Mouse (Mus musculus) limb, embryonic 11.5 days (tissue): ENCODE data around the gene Arnt. TPM values are rescaled to one million over a fixed set of nuclear protein-coding genes. Genes with fewer than 3 reads are reported as not detected.

Experiments
- ATAC-seq: fragments of 200-750 bp; cut with Nextera tagmentation; 2 replicates; pipeline ENCODE4 v1.8.0; 2017; ENCODE audit warnings: low read depth; ENCODE audit not compliant: insufficient number of reproducible peaks, low FRiP score, low TSS enrichment
- DNase-seq: peaks from one replicate; pipeline ENCODE4 v3.0.0-alpha.2; 2015; ENCODE audit warnings: low spot score
- H3K27ac ChIP-seq: fragments of 300-500 bp; sonication (generic); replicated peaks from 2 replicates; pipeline ENCODE4 v1.5.1; 2014; ENCODE audit warnings: low read depth, mild to moderate bottlenecking, low read length
- H3K27me3 ChIP-seq: fragments of 300-500 bp; sonication (generic); 2 replicates; pipeline ENCODE4 v1.6.1; 2014; ENCODE audit warnings: mild to moderate bottlenecking, low read length, mixed read lengths; ENCODE audit not compliant: control insufficient read depth, insufficient read depth
- H3K36me3 ChIP-seq: fragments of 300-500 bp; sonication (generic); 2 replicates; pipeline ENCODE4 v1.6.1; 2014; ENCODE audit warnings: mild to moderate bottlenecking, low read length, moderate library complexity, mixed read lengths; ENCODE audit not compliant: control insufficient read depth, insufficient read depth
- H3K4me1 ChIP-seq: fragments of 300-500 bp; sonication (generic); 2 replicates; pipeline ENCODE4 v1.6.1; 2014; ENCODE audit warnings: low read length, mixed read lengths; ENCODE audit not compliant: control insufficient read depth, insufficient read depth
- H3K4me2 ChIP-seq: fragments of 300-500 bp; sonication (generic); 2 replicates; pipeline ENCODE4 v1.6.1; 2014; ENCODE audit warnings: low read depth, mild to moderate bottlenecking, moderate library complexity; ENCODE audit not compliant: severe bottlenecking
- H3K4me3 ChIP-seq: fragments of 300-500 bp; sonication (generic); 2 replicates; pipeline ENCODE4 v1.5.1; 2014; ENCODE audit warnings: low read depth, low read length
- H3K9ac ChIP-seq: fragments of 300-500 bp; sonication (generic); 2 replicates; pipeline ENCODE4 v1.6.1; 2014; ENCODE audit warnings: mild to moderate bottlenecking, low read length
- H3K9me3 ChIP-seq: fragments of 300-500 bp; sonication (generic); 2 replicates; pipeline ENCODE4 v1.6.1; 2016; ENCODE audit warnings: low read length; ENCODE audit not compliant: control insufficient read depth
- WGBS: fragments of 180-500 bp; shearing (Covaris S2); extraction: QIAGEN DNeasy Blood & Tissue Kit; methylation state at CpG from one replicate; pipeline ENCODE4 v1.1.7; 2014; 5-methylcytosine and 5-hydroxymethylcytosine counted together
- polyA plus RNA-seq: library from polyadenylated mRNA; unstranded; fragments of >200 nt; fragmentation: Nextera tagmentation; extraction: Ambion mirVana; gene quantifications from 2 replicates; pipeline ENCODE4 v1.2.1, GENCODE M21; 2014

Gene Arnt
- polyA plus RNA-seq, 1 experiment from 2014 or later: 32.0 TPM

DNA sequence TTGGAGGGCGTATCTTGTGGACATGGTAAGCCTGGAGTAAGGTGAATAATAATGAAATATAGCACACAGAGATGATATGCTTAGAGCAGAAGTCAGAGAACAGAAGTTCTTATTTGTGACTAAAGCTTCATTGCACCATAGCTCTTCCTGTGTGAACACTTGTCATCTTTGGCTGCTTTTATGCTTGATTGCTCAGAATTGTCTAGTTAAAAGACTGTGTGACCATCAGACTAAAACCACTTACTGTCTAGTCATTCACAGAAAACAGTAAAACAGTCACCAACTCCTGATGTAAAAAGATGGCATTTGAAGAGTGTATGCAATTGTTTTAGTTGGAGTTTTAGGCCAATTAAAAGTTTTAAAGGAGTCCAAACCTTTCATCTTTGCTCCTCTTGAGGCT is 44.8 kb downstream of the Arnt start:
- no peak overlapping the region for H3K27ac ChIP-seq
- no peak for DNase-seq
- H3K4me1 ChIP-seq: no peaks in the 10 kb centered on the region
- 100% methylated on average over 1 of the region's 1 CpGs for WGBS
- no peaks in the 10 kb centered on the region for H3K9me3 ChIP-seq
- no peaks in the 10 kb centered on the region for H3K27me3 ChIP-seq
- no peak for ATAC-seq
- H3K36me3 ChIP-seq: peaks cover 4% of the 10 kb centered on the region
- no peak overlapping the region for H3K4me3 ChIP-seq
- H3K4me2 ChIP-seq: no peak overlapping the region
- H3K9ac ChIP-seq: no peak overlapping the region

DNA sequence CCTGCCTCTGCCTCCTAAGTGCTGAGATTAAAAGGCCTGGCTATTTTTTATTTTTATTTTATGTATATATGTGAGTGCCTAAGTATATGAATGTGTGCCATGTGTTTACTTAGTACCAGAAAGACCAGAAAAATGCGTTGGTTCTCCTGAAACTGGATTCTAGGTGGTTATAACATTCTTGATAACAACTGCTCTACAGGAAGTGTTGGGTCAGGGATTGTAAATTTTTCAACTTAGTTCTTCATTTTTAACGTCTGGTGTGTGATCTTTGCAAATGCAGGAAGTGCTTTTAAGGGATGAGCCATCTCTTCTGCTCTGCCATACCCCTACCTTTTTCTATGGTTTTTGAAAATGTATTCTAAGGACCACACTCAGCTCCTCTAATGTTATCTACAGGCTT is 52.2 kb downstream of the Arnt start:
- no peak for DNase-seq
- Histone ChIP-seq H3K9me3 (no peaks in the 10 kb centered on the region), H3K36me3 (peaks cover 12% of the 10 kb centered on the region), H3K27me3 (no peaks in the 10 kb centered on the region), H3K4me1 (no peaks in the 10 kb centered on the region), H3K9ac (no peak overlapping the region), H3K27ac (no peak overlapping the region), H3K4me2 (no peak overlapping the region), H3K4me3 (no peak overlapping the region)
- 85% methylated on average over 2 of the region's 2 CpGs for WGBS
- no peak for ATAC-seq

DNA sequence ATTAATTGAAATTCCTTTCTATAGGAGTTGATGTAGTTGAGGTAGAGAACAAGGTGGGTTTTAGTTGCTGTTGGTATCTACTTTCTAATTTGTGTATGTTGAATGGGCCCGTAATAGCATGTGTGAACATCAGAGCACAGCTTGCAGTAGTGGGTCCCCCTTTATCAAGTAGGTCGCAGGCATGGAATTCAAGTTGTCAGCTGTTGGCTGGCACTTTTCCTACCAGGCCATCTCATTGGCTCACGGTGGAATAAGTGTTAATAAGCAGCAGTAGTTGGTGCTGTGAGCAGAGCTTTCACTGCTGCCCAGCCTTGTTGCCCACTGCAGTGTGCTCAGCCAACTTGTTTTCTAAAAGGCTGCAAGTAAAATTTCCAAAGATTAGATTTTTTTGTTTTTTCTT is 54.5 kb downstream of the Arnt start:
- DNase-seq (no peak), ATAC-seq (no peak)
- Histone ChIP-seq H3K27ac (no peak overlapping the region), H3K4me2 (no peak overlapping the region), H3K9me3 (no peaks in the 10 kb centered on the region), H3K9ac (no peak overlapping the region), H3K4me1 (no peaks in the 10 kb centered on the region), H3K36me3 (peaks cover 14% of the 10 kb centered on the region), H3K27me3 (no peaks in the 10 kb centered on the region), H3K4me3 (no peak overlapping the region)
- 81% methylated on average over 3 of the region's 3 CpGs for WGBS

- Histone ChIP-seq H3K27ac (no peak overlapping the region), H3K9me3 (no peaks in the 10 kb centered on the region), H3K4me1 (no peaks in the 10 kb centered on the region), H3K9ac (no peak overlapping the region), H3K27me3 (no peaks in the 10 kb centered on the region), H3K4me2 (no peak overlapping the region), H3K36me3 (peaks cover 19% of the 10 kb centered on the region), H3K4me3 (no peak overlapping the region)
- WGBS: 95% methylated on average over 2 of the region's 2 CpGs
- no peak for ATAC-seq
- no peak for DNase-seq
Observed at GRCm38 (mm10) chr3:95490238-95490637, 56.0 kb downstream of the Arnt start.

DNA sequence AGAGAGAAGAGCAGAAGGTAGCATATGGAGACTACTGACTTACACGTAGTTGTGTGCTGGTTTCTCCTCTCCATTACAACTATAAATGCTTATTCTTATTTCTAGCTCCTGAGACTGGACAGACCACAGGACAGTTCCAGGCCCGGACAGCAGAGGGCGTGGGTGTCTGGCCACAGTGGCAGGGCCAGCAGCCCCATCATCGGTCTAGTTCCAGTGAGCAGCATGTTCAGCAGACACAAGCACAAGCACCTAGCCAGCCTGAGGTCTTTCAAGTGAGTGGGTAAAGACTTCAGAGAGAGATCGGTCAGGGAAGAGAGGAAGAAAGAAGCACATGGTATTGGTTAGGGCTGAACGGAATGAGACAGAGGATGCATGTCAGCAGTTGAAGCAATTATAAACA is 60.2 kb downstream of the Arnt start:
- Histone ChIP-seq H3K4me3 (no peak overlapping the region), H3K9ac (no peak overlapping the region), H3K9me3 (no peaks in the 10 kb centered on the region), H3K4me2 (no peak overlapping the region), H3K27me3 (no peaks in the 10 kb centered on the region), H3K36me3 (peaks cover 21% of the 10 kb centered on the region), H3K27ac (no peak overlapping the region; the same call in 1 of the 2 replicates), H3K4me1 (no peaks in the 10 kb centered on the region)
- peak; percentile 82 for DNase-seq
- 0 out of 2 replicates have a peak, but pooled peaks have one; percentile 26 for ATAC-seq
- WGBS: 37% methylated on average over 6 of the region's 6 CpGs

GRCm38 (mm10) chr3:95498229-95498628 is 64.0 kb downstream of the Arnt start:
- no peak overlapping the region for H3K4me2 ChIP-seq
- H3K4me3 ChIP-seq: no peak overlapping the region
- H3K4me1 ChIP-seq: no peaks in the 10 kb centered on the region; the same call in 1 of the 2 replicates
- no peak for DNase-seq
- no peak for ATAC-seq
- no peak overlapping the region for H3K27ac ChIP-seq
- peaks cover 10% of the 10 kb centered on the region; the same call in 1 of the 2 replicates for H3K36me3 ChIP-seq
- H3K9me3 ChIP-seq: no peaks in the 10 kb centered on the region
- H3K27me3 ChIP-seq: no peaks in the 10 kb centered on the region
- no peak overlapping the region for H3K9ac ChIP-seq
- WGBS: 87% methylated on average over 2 of the region's 2 CpGs

DNA sequence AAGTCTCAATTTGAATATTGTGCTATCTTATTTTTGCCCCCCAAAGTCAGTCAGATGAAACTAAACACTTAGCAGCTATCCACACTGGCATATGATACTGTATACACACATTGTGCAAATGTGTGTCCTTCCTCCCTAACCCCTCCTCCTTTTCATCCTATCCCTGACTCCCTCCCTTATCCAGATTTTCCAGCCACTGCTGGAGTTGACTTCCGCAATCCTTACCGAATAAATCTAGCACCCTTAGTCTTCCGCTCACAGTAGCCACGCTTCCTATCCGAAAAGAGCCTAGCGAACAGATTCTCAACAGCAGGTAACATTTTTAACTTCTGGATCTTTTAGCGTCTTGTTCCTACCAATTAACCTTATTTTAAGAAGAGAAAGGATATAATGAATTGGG is 64.8 kb downstream of the Arnt start, which contains the start of gene Ctsk:
TSS of gene Ctsk (plus strand) at position 233 of the 400 bp plus-strand sequence.
- DNase-seq (no peak), ATAC-seq (no peak)
- no peaks in the 10 kb centered on the region for H3K9me3 ChIP-seq
- H3K9ac ChIP-seq: no peak within 1 kb of the TSS
- WGBS: 65% methylated on average over 7 of the region's 7 CpGs
- peak within 1 kb of the TSS; percentile 59 for H3K27ac ChIP-seq
- no peaks in the 10 kb centered on the region; the same call in 1 of the 2 replicates for H3K4me1 ChIP-seq
- no peaks in the 10 kb centered on the region for H3K27me3 ChIP-seq
- H3K4me2 ChIP-seq: peak within 1 kb of the TSS; percentile 46
- peak within 1 kb of the TSS; percentile 12; the same call in 1 of the 2 replicates for H3K4me3 ChIP-seq
- H3K36me3 ChIP-seq: peaks cover 8% of the 10 kb centered on the region; the same call in 1 of the 2 replicates

DNA sequence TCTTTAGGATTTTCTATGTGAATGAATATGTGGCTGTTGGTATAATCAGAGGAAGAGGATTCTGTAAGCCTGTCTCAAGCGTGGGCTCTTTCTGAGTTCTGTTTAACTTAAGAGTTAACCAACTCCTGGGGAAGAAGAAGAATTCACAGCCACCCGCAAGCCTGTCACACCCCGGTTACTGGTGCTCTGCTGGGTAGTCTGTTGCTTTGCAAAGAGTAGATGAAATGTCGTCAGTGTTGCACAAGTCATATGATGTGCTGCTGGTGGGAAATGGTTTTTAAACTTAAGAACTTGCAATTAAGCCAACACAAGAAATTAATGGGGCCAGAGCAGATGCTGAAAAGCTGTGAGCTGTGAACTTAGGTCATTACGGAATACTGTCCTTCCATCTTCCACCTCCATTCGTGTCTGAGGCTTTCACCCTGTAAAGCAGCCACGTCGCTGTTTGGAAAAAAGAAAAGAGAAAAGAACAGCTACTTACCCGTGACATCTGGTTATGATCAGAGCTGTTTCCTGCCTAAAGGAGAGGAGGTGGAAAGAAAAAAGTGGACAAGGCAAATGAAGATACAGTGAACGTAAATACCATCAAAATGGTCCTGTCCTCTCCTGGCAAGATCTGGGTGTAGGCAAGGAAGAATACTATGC is 65.4 kb downstream of the Arnt start:
- DNase-seq: peak; percentile 38
- WGBS: 14% methylated on average over 10 of the region's 10 CpGs

More for the DNA sequence above, 65.4 kb downstream of the Arnt start:
- peak overlapping the region; percentile 12; the same call in 1 of the 2 replicates for H3K4me3 ChIP-seq
- peaks cover 5% of the 10 kb centered on the region; the same call in 1 of the 2 replicates for H3K36me3 ChIP-seq
- no peaks in the 10 kb centered on the region for H3K9me3 ChIP-seq
- peak overlapping the region; percentile 46 for H3K4me2 ChIP-seq
- no peaks in the 10 kb centered on the region for H3K27me3 ChIP-seq
- peak; percentile 26; the same call in 1 of the 2 replicates for ATAC-seq
- H3K27ac ChIP-seq: peak overlapping the region; percentile 59
- H3K9ac ChIP-seq: no peak overlapping the region
- no peaks in the 10 kb centered on the region; the same call in 1 of the 2 replicates for H3K4me1 ChIP-seq
